ENCODE assay signal across 10 mouse cellular contexts in the genomic region with DNA sequence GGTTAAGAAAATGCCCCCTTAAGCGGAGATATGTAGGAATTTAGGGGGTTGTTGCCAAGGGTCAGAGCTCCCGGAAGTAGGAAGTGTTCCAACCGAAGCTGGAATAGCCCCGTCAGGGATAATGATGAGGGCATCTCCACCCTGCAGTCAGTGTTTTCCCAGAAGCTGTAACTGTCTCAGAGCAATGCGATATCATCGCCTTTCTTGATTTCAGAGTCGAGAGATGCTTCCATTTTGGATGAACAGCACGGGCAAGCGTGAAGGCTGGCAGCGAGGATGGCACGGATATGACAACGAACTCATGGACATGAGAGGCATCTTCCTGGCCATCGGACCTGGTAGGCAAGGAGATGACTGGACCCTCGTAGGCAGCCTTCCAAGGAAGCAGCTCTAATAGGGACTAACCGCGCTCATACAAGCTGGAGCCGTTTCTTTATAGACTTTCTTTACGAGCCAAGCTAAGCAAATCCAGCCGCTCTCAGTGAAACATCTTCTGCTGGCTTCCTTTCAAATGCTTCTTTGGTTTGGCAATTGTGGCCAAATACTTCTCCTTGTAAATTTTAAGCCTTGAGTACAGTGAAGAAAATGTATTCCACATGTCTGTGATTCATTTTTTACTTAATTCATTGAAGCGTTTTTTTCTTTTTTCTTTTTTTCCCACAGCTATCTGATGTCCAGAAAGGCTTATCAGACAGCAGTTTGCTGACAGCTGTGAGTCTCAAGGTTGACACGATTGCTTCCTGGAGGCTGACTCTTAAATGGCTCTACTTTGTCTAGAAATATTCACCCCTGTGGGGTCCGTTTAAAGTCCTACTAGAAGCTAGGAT.
DNase-seq lines count a peak whose midpoint lies in the region; ATAC-seq and TF ChIP-seq lines count a peak whose summit lies in the region.
"Had no signal": no experiment of that assay in that cellular context is flagged by ENCODE, and none has a peak within 500 bp of the region (broad histone marks: within the 10 kb centered on the region; RNA-seq: fewer than 3 reads in every experiment).

No protein-coding gene starts in this region.

- 0 out of 2 replicates have a peak overlapping the region, but pooled peaks have one; percentile 3 for H3K4me3 ChIP-seq in limb, embryonic 14.5 days (replicated peaks; ENCODE audit: low read length)

- WGBS in limb, embryonic 14.5 days = 44% methylated on average over 22 of the region's 22 CpGs

- H3K27ac ChIP-seq in limb, embryonic 14.5 days (replicated peaks; ENCODE audit: low read depth, low read length) = peak overlapping the region; percentile 56; the same call in 1 of the 2 replicates
- H3K27ac ChIP-seq: macrophage had no signal

- peak; percentile 8 for DNase-seq in adrenal gland, postnatal 10 days
- DNase-seq in adrenal gland, adult 18-20 months (ENCODE audit: low spot score in 2 of 2) = no peak
- DNase-seq in left cerebral cortex, adult 18-20 months (ENCODE audit: low spot score in 2 of 2) = peak; percentile 4 to 7
- no peak for DNase-seq in left cerebral cortex, adult 11 months (ENCODE audit: low spot score)
- DNase-seq in fibroblast of lung, adult 2 months (ENCODE audit: low read depth) = peak; percentile 93
- peak; percentile 95 for DNase-seq in limb, embryonic 14.5 days (ENCODE audit: low spot score)
- DNase-seq in cerebellum, adult 18-20 months = no peak
- DNase-seq: thymus, adult 2 months had no signal

- H3K9ac ChIP-seq in limb, embryonic 14.5 days (ENCODE audit: low read depth, low read length, severe bottlenecking) = no peak overlapping the region

- H3K9me3 ChIP-seq in limb, embryonic 14.5 days (ENCODE audit: control insufficient read depth, low read length) = no peaks in the 10 kb centered on the region

- no peaks in the 10 kb centered on the region for H3K36me3 ChIP-seq in limb, embryonic 14.5 days (ENCODE audit: control insufficient read depth, insufficient read depth, low read length)

- peaks cover 23% of the 10 kb centered on the region for H3K4me1 ChIP-seq in limb, embryonic 14.5 days (ENCODE audit: control insufficient read depth, insufficient read depth, low read length)

- ATAC-seq in limb, embryonic 14.5 days (ENCODE audit: low FRiP score, low read depth) = peak; percentile 92
- no peak for ATAC-seq in erythroblast, adult 5-6 weeks (replicated peaks; ENCODE audit: low FRiP score, poor library complexity, severe bottlenecking)

- H3K4me2 ChIP-seq in limb, embryonic 14.5 days (replicated peaks; ENCODE audit: low read depth, low read length, severe bottlenecking) = peak overlapping the region; percentile 30

- TF ChIP-seq POLR2A in limb, embryonic 14.5 days (IDR thresholded peaks at IDR 0.05; ENCODE audit: borderline replicate concordance, extremely low read depth, insufficient read depth, insufficient read length) = no peak

- no peaks in the 10 kb centered on the region for H3K27me3 ChIP-seq in limb, embryonic 14.5 days (ENCODE audit: control insufficient read depth, insufficient read depth, low read length)

Comparison
In these comparisons a context has a peak if more than half of its experiments do, and no peak if none do; other contexts are left out.
1. DNase-seq: peak in adrenal gland, postnatal 10 days (single experiment), left cerebral cortex, adult 18-20 months (2 of 2), fibroblast of lung, adult 2 months (single experiment) and limb, embryonic 14.5 days (single experiment); none in adrenal gland, adult 18-20 months (0 of 2), left cerebral cortex, adult 11 months (single experiment) and cerebellum, adult 18-20 months (0 of 2).